Mouse (Mus musculus) forebrain, embryonic 14.5 days (tissue): Measurements from ENCODE around the gene Pnpla6. TPM values are rescaled to one million over a fixed set of nuclear protein-coding genes. Genes with fewer than 3 reads are reported as not detected.

Experiments
- ATAC-seq: fragments of 200-750 bp; cut with Nextera tagmentation; 2 replicates; pipeline ENCODE4 v1.8.0; 2017; ENCODE audit warnings: mild to moderate bottlenecking, moderate library complexity
- DNase-seq: peaks from one replicate; pipeline ENCODE4 v3.0.0-alpha.2; 2015; ENCODE audit warnings: low spot score
- H3K27ac ChIP-seq: fragments of 300-500 bp; sonication (generic); 2 replicates; pipeline ENCODE4 v1.5.1; 2014; ENCODE audit warnings: low read depth, mild to moderate bottlenecking, control low read depth, low read length, moderate library complexity
- H3K27me3 ChIP-seq: fragments of 300-500 bp; sonication (generic); replicated peaks from 2 replicates; pipeline ENCODE4 v1.6.1; 2014; ENCODE audit warnings: low read length, control low read depth, mixed read lengths; ENCODE audit not compliant: control insufficient read depth, insufficient read depth
- H3K36me3 ChIP-seq: fragments of 300-500 bp; sonication (generic); 2 replicates; pipeline ENCODE4 v1.6.1; 2014; ENCODE audit warnings: low read length, control low read depth; ENCODE audit not compliant: control insufficient read depth, insufficient read depth
- H3K4me1 ChIP-seq: fragments of 300-500 bp; sonication (generic); 2 replicates; pipeline ENCODE4 v1.6.1; 2014; ENCODE audit warnings: antibody characterized with exemption, low read length, control low read depth; ENCODE audit not compliant: control insufficient read depth, insufficient read depth
- H3K4me2 ChIP-seq: fragments of 300-500 bp; sonication (generic); 2 replicates; pipeline ENCODE4 v1.6.1; 2014; ENCODE audit warnings: mild to moderate bottlenecking, control low read depth, low read length
- H3K4me3 ChIP-seq: fragments of 300-500 bp; sonication (generic); 2 replicates; pipeline ENCODE4 v1.5.1; 2014; ENCODE audit warnings: low read depth, low read length, control low read depth
- H3K9ac ChIP-seq: fragments of 300-500 bp; sonication (generic); 2 replicates; pipeline ENCODE4 v1.6.1; 2014; ENCODE audit warnings: mild to moderate bottlenecking, low read length, control low read depth, moderate library complexity
- H3K9me3 ChIP-seq: fragments of 300-500 bp; sonication (generic); replicated peaks from 2 replicates; pipeline ENCODE4 v1.6.1; 2016; ENCODE audit warnings: low read length, control low read depth, mixed read lengths; ENCODE audit not compliant: control insufficient read depth
- WGBS: fragments of 180-500 bp; shearing (Covaris S2); extraction: QIAGEN DNeasy Blood & Tissue Kit; methylation state at CpG from one replicate; pipeline ENCODE4 v1.1.7; 2014; 5-methylcytosine and 5-hydroxymethylcytosine counted together
- polyA plus RNA-seq: library from polyadenylated mRNA; unstranded; fragments of >200 nt; fragmentation: Nextera tagmentation; extraction: Ambion mirVana; gene quantifications from 2 replicates; pipeline ENCODE4 v1.2.1, GENCODE M21; 2014

Gene Pnpla6
- polyA plus RNA-seq, 1 experiment from 2014 or later: 16.7 TPM

DNA sequence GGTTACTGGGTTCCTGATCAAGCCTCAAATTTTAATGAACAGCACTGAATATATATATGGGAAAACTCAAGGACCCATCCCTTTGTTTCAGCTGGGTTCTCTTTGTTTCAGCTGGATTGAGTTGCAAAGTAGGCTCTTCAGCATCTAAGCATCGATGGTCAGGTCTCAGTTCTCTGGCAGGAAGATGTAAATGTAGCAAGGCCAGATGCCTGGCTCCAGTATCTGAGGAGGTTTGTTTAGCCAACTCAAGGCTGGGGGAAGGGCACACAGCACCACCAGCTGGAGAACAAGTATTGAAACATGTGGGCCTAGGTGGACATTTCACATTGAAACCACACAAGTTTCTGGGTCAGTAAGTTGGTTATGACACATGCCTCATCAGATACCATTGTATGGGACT lies 37.1 kb downstream of the Pnpla6 start:
- Histone ChIP-seq H3K4me3 (no peak overlapping the region), H3K9ac (no peak overlapping the region), H3K27ac (no peak overlapping the region), H3K4me2 (no peak overlapping the region), H3K27me3 (no peaks in the 10 kb centered on the region), H3K36me3 (no peaks in the 10 kb centered on the region), H3K9me3 (no peaks in the 10 kb centered on the region), H3K4me1 (no peaks in the 10 kb centered on the region)
- ATAC-seq (no peak), DNase-seq (no peak)
- WGBS: 85% methylated on average over 1 of the region's 1 CpGs

GRCm38 (mm10) chr8:3556114-3556513 lies 40.9 kb downstream of the Pnpla6 start:
- Histone ChIP-seq H3K36me3 (no peaks in the 10 kb centered on the region), H3K27ac (no peak overlapping the region), H3K9ac (no peak overlapping the region), H3K4me1 (no peaks in the 10 kb centered on the region), H3K4me2 (no peak overlapping the region), H3K9me3 (no peaks in the 10 kb centered on the region), H3K4me3 (no peak overlapping the region), H3K27me3 (no peaks in the 10 kb centered on the region)
- 68% methylated on average over 4 of the region's 4 CpGs for WGBS
- no peak for DNase-seq
- ATAC-seq: peak; percentile 80

DNA sequence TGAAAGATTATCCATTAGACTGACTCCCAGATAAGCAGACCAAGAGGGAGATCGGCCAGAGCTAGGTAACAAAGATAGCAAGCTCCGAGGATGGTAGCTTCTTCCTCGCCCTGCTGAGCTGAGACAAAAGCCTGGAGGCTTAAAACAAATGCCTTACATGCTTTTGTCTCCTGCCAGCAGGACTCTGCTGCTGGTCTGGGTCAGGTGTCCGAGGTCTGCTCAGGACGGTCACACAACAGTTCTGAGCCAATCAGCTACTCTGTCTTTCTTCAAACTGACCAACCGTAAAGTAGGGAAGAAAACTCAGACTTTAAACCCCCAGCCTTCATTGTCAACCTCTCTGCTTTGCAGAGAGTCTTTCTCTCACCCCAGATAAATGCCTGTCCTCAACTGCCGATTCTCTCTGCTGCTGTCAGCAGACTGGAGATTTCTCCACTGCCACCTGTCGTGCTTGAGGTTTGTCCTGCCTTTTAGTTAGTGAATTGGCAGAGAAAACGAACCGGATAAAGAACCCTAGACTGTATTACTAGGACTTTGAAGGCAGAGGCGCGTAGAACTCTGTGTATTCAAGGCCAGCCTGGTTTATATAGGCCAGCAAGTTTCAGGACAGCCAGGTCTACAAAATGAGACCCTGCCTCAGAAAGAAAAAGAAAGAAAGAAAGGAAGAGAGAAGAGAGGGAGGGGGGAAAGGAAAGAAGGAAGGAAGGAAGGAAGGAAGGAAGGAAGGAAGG lies 52.6 kb downstream of the Pnpla6 start, which contains the start of gene C330021F23Rik:
Gene C330021F23Rik (plus strand): TSS at position 350 of the 731 bp plus-strand sequence.
- no peaks in the 10 kb centered on the region for H3K36me3 ChIP-seq
- H3K4me1 ChIP-seq: no peaks in the 10 kb centered on the region
- H3K27ac ChIP-seq: no peak within 1 kb of the TSS
- DNase-seq (peak; percentile 24), ATAC-seq (no peak)
- H3K4me3 ChIP-seq: no peak within 1 kb of the TSS
- no peaks in the 10 kb centered on the region for H3K9me3 ChIP-seq
- peak within 1 kb of the TSS; percentile 35 for H3K4me2 ChIP-seq
- WGBS: under 1% methylated on average over 12 of the region's 12 CpGs
- H3K27me3 ChIP-seq: no peaks in the 10 kb centered on the region
- peak within 1 kb of the TSS; percentile 10; the same call in 1 of the 2 replicates for H3K9ac ChIP-seq

DNA sequence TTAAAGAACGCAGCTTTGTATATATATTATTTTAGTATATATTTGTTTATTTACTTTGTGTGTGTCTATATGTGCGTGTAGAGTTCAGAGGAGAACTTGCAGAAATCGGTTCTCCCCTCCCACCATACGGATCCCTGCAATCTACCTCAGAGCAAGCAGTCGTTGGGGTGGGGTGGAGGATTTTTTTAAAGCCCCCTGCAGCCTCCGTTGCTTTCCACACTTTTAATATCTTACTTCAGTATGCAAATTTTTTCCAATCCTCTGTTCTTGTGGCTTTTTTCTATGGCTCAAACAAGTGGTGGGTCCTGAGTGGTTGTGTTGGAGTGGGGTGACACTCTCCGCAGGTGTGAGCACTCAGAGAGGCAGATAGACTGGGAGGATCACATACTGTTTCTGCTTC lies 53.2 kb downstream of the Pnpla6 start:
- Histone ChIP-seq H3K4me3 (no peak overlapping the region), H3K4me1 (no peaks in the 10 kb centered on the region), H3K9me3 (no peaks in the 10 kb centered on the region), H3K27ac (no peak overlapping the region), H3K9ac (no peak overlapping the region), H3K27me3 (no peaks in the 10 kb centered on the region), H3K4me2 (peak overlapping the region; percentile 35; the same call in 1 of the 2 replicates), H3K36me3 (no peaks in the 10 kb centered on the region)
- DNase-seq (no peak), ATAC-seq (no peak)
- WGBS: 3% methylated on average over 7 of the region's 7 CpGs

DNA sequence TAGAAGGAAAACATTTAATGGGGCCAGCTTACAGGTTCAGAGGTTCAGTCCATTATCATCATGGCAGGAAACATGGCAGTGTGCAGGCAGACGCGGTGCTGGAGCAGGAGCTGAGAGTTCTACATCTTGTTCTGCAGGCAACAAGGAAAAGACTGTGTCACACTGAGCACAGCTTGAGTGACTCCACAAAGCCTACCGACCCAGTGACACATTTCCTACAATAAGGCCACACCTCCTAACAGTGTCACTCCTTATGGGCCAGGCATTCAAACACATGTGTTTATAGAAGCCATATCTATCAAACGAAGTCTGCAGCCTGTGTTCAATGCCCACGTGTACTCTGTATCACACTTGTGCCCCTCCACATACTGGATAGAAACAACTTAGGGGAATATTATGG lies 54.6 kb downstream of the Pnpla6 start:
- H3K4me3 ChIP-seq: no peak overlapping the region
- H3K4me1 ChIP-seq: no peaks in the 10 kb centered on the region
- H3K9ac ChIP-seq: no peak overlapping the region
- H3K36me3 ChIP-seq: no peaks in the 10 kb centered on the region
- H3K27me3 ChIP-seq: no peaks in the 10 kb centered on the region
- no peak overlapping the region for H3K27ac ChIP-seq
- WGBS: 93% methylated on average over 5 of the region's 5 CpGs
- H3K9me3 ChIP-seq: no peaks in the 10 kb centered on the region
- DNase-seq (no peak), ATAC-seq (no peak)
- H3K4me2 ChIP-seq: no peak overlapping the region

DNA sequence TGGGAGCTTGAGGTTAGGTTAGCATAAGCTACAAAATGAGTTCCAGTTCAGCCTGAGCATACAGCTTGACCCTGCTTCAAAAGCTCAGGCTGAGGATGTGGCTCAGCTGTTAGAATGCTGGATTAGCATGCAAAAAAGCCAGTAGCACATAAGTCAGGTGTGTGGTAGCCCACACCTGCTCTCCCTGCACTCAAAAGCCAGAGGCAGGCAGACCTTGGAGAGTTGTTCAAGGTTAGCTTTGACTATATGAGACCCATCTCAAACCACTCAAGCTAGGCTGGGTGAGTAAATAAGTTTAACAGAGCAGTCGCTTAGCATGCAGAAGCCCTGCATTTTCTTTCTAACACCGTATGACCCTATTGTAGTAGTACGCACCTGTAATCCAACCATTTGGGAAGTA lies 59.4 kb downstream of the Pnpla6 start:
- Histone ChIP-seq H3K4me2 (no peak overlapping the region), H3K4me1 (no peaks in the 10 kb centered on the region), H3K9me3 (no peaks in the 10 kb centered on the region), H3K4me3 (no peak overlapping the region), H3K27ac (no peak overlapping the region), H3K9ac (no peak overlapping the region), H3K36me3 (no peaks in the 10 kb centered on the region), H3K27me3 (no peaks in the 10 kb centered on the region)
- DNase-seq (no peak), ATAC-seq (no peak)
- WGBS: 90% methylated on average over 3 of the region's 3 CpGs

- 80% methylated on average over 15 of the region's 15 CpGs for WGBS
- H3K9me3 ChIP-seq: no peaks in the 10 kb centered on the region
- no peak for DNase-seq
- no peak for ATAC-seq
- H3K9ac ChIP-seq: no peak overlapping the region
- no peak overlapping the region for H3K27ac ChIP-seq
- no peak overlapping the region for H3K4me3 ChIP-seq
- H3K4me1 ChIP-seq: no peaks in the 10 kb centered on the region
- H3K36me3 ChIP-seq: no peaks in the 10 kb centered on the region
- no peaks in the 10 kb centered on the region for H3K27me3 ChIP-seq
- no peak overlapping the region for H3K4me2 ChIP-seq
Observed at GRCm38 (mm10) chr8:3576211-3576960, 61.2 kb downstream of the Pnpla6 start.

DNA sequence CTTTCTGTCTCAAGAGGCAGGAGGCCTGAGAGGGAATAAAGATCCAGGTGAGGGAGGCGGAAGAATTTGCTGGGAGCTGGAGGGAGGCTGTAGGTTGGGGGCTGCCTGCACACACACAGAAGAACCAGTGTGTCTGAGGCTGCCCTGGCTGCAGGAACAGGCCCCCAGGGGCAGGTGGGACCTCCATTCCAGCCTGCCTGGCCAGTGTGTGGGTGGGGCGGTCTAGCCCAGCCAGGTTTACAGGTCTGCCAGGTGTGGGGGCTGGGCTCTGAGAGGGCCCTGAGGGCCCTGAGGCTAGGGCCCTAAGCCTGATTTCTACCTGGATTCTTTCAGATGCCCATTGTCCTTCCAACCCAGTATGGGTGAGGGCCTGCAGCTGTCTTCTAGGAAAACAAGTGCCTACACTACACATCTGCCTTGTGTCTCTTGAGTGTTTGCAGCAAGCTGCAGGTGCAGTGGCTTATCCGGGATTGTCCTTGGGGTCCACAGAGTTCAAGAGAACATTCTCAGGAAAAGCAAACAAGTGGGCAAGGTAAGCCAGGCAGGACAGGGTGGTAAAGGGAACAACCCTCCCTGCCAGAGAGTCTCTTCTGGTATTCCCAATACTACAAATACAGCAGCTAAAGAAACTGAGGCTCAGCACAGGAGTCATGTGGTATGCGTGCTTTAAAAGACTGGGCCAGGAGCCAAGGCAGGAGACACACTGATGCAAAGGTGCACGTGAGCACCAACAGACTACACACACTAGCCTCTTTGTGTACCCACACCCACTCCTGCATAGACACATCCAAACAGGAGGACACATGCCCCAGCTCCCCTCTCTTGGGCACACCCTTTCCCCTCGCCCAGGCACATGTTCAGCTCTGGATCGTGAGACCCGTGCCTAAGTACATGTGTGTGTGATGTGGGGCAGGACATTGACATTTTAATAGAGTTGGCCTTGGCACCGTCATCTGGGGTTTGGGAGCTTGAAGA lies 64.5 kb downstream of the Pnpla6 start:
- no peaks in the 10 kb centered on the region for H3K9me3 ChIP-seq
- no peak overlapping the region for H3K9ac ChIP-seq
- H3K27ac ChIP-seq: no peak overlapping the region
- WGBS: 82% methylated on average over 9 of the region's 9 CpGs
- H3K36me3 ChIP-seq: no peaks in the 10 kb centered on the region
- H3K27me3 ChIP-seq: no peaks in the 10 kb centered on the region
- DNase-seq (no peak), ATAC-seq (no peak)
- H3K4me2 ChIP-seq: no peak overlapping the region
- H3K4me3 ChIP-seq: no peak overlapping the region
- H3K4me1 ChIP-seq: no peaks in the 10 kb centered on the region
